Mouse (Mus musculus): ENCODE data around the gene Gm4881.

DNA sequence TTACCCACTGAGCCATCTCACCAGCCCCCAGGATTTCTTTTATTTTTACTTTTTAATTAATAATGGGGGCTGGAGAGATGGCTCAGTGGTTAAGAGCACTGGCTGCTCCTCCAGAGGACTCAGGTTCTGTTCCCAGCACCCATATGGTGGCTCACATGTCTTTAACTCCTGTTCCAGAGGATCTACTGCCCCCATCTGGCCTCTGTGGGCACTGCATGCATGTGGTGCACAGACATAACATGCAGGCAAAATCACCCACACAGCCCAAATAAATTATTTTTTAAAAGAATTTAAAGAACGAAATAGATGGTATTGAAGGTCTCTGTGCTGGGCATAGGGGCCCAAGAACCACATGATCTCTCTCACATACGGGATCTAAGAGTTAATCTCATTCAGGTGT is 40.0 kb upstream of the Gm4881 start:
- TF ChIP-seq CTCF (IDR thresholded peaks at IDR 0.05; ENCODE audit: low read depth, low read length) (no peak), POLR2A (IDR thresholded peaks at IDR 0.05; ENCODE audit: borderline replicate concordance, low read depth, low read length) (no peak)

Measured in bone marrow macrophage, adult 2 months (primary cell).